Mouse (Mus musculus) MEL (cell line): ENCODE measurements around the gene Hs3st1.

Source experiments
- CHD2 ChIP-seq: IDR thresholded peaks from 2 replicates; pipeline ENCODE4 v1.6.1; 2011; ENCODE audit warnings: low read length, improper control_type of control experiment
- CTCF ChIP-seq, 3 experiments: IDR thresholded peaks in 2 of 3; conservative IDR thresholded peaks in 1 of 3; 2 replicates each; pipeline ENCODE4 v1.5.1; 2011 to 2012; ENCODE audit warnings: low read length in 3 of 3, low read depth in 2 of 3, mild to moderate bottlenecking in 2 of 3, improper control_type of control experiment in 1 of 3, inconsistent platforms in 1 of 3, mixed read lengths in 1 of 3, moderate library complexity in 1 of 3; ENCODE audit not compliant: control insufficient read depth in 1 of 3, insufficient read depth in 1 of 3, poor library complexity in 1 of 3, severe bottlenecking in 1 of 3
- ELF1 ChIP-seq: IDR thresholded peaks from 2 replicates; pipeline ENCODE4 v1.6.1; 2014; ENCODE audit warnings: low read depth, mild to moderate bottlenecking, inconsistent platforms, low read length, improper control_type of control experiment, moderate library complexity
- MAFK ChIP-seq: IDR thresholded peaks from 2 replicates; pipeline ENCODE4 v1.6.1; 2011; ENCODE audit warnings: low read depth, mild to moderate bottlenecking, low read length, improper control_type of control experiment, borderline replicate concordance
- MAX ChIP-seq: IDR thresholded peaks from 2 replicates; pipeline ENCODE4 v1.6.1; 2011; ENCODE audit warnings: low read length, improper control_type of control experiment
- MEF2A ChIP-seq: IDR thresholded peaks from 2 replicates; pipeline ENCODE4 v1.6.1; 2014; ENCODE audit warnings: low read depth, mild to moderate bottlenecking, inconsistent platforms, low read length, improper control_type of control experiment; ENCODE audit not compliant: poor library complexity, insufficient replicate concordance, severe bottlenecking; ENCODE audit errors: extremely low read depth
- POLR2A ChIP-seq, 2 experiments: IDR thresholded peaks; 2 replicates each; pipeline ENCODE4 v1.6.1; 2011 to 2012; ENCODE audit warnings: low read length in 2 of 2, mild to moderate bottlenecking in 2 of 2, control low read depth in 1 of 2, improper control_type of control experiment in 1 of 2, low read depth in 1 of 2, moderate library complexity in 1 of 2; ENCODE audit not compliant: control insufficient read depth in 1 of 2, insufficient read depth in 1 of 2, poor library complexity in 1 of 2
- POLR2AphosphoS5 ChIP-seq: IDR thresholded peaks from 2 replicates; pipeline ENCODE4 v1.6.1; 2012; ENCODE audit warnings: low read depth, borderline replicate concordance, mild to moderate bottlenecking, inconsistent platforms, low read length, moderate library complexity, mixed read lengths
- SIN3A ChIP-seq: IDR thresholded peaks from 2 replicates; pipeline ENCODE4 v1.6.1; 2012; ENCODE audit warnings: low read length, improper control_type of control experiment, inconsistent platforms
- USF2 ChIP-seq, 2 experiments: IDR thresholded peaks; 2 replicates each; pipeline ENCODE4 v1.6.1; 2011 to 2012; ENCODE audit warnings: improper control_type of control experiment in 2 of 2, low read length in 2 of 2, borderline replicate concordance in 1 of 2, inconsistent platforms in 1 of 2, low read depth in 1 of 2, mild to moderate bottlenecking in 1 of 2; ENCODE audit not compliant: insufficient read depth in 1 of 2

GRCm38 (mm10) chr5:39715193-39715592 lies 40.1 kb downstream of the Hs3st1 start:
- TF ChIP-seq SIN3A (no peak), POLR2AphosphoS5 (no peak), POLR2A (IDR thresholded peaks at IDR 0.05; ENCODE audit: control insufficient read depth in 1 of 2, insufficient read depth in 1 of 2, low read depth in 1 of 2, low read length in 2 of 2, poor library complexity in 1 of 2) (no peak), MAX (no peak), MEF2A (no peak), ELF1 (no peak), USF2 (IDR thresholded peaks at IDR 0.05; ENCODE audit: borderline replicate concordance in 1 of 2, insufficient read depth in 1 of 2, low read depth in 1 of 2, low read length in 2 of 2) (no peak), CTCF (IDR thresholded peaks at IDR 0.05 in 2 of 3, conservative IDR thresholded peaks at IDR 0.05 in 1 of 3; ENCODE audit: control insufficient read depth in 1 of 3, insufficient read depth in 1 of 3, low read depth in 2 of 3, low read length in 3 of 3, poor library complexity in 1 of 3, severe bottlenecking in 1 of 3) (no peak), CHD2 (no peak), MAFK (no peak)
